ENCODE assay signal across 8 mouse cellular contexts in the genomic region with DNA sequence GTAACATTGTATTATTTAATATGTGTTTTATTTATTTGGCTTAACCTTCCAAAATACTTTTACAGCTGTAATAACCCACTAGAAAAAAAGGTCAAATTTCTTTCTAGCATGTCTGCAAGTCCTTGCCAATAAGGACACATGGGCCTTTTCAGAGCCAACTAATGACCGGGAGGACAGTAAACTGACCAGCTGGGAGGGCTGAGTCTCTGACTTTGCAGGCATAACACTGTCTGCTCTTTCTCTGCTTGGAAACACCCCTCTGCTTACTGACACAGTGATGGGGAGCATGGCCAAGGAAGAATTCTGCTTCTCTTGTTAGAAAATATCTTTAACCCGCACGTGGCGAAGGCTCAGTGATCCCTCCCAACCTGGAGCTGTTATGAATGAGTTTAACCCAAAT. TPM values are rescaled to one million over a fixed set of nuclear protein-coding genes. Genes with fewer than 3 reads are reported as not detected.
DNase-seq lines count a peak whose midpoint lies in the region; ATAC-seq lines count a peak whose summit lies in the region.

No protein-coding gene starts in this region.

- peak overlapping the region; percentile 49 for H3K4me3 ChIP-seq in embryonic facial prominence, embryonic 11.5 days (ENCODE audit: low read depth, low read length)
- H3K4me3 ChIP-seq in heart, embryonic 11.5 days (ENCODE audit: low read depth, low read length), result no peak overlapping the region
- peak overlapping the region; percentile 80 for H3K4me3 ChIP-seq in kidney, embryonic 15.5 days (replicated peaks)
- peak overlapping the region; percentile 73; the same call in 1 of the 2 replicates for H3K4me3 ChIP-seq in midbrain, embryonic 13.5 days (replicated peaks)

- H3K27me3 ChIP-seq in embryonic facial prominence, embryonic 11.5 days (ENCODE audit: control insufficient read depth, insufficient read depth, low read length), result no peaks in the 10 kb centered on the region
- H3K27me3 ChIP-seq in heart, embryonic 11.5 days (ENCODE audit: control insufficient read depth, insufficient read depth, low read length), result no peaks in the 10 kb centered on the region
- no peaks in the 10 kb centered on the region for H3K27me3 ChIP-seq in kidney, embryonic 15.5 days
- no peaks in the 10 kb centered on the region for H3K27me3 ChIP-seq in midbrain, embryonic 13.5 days

- H3K4me1 ChIP-seq in embryonic facial prominence, embryonic 11.5 days (ENCODE audit: control insufficient read depth, insufficient read depth, low read length), result no peaks in the 10 kb centered on the region
- H3K4me1 ChIP-seq in heart, embryonic 11.5 days (ENCODE audit: control insufficient read depth, insufficient read depth, low read length), result no peaks in the 10 kb centered on the region
- H3K4me1 ChIP-seq in kidney, embryonic 15.5 days, result peaks cover 10% of the 10 kb centered on the region
- H3K4me1 ChIP-seq in midbrain, embryonic 13.5 days (replicated peaks), result peaks cover 10% of the 10 kb centered on the region

- peak; percentile 16 for DNase-seq in cerebellum, adult 11 months
- no peak for DNase-seq in embryonic facial prominence, embryonic 11.5 days (ENCODE audit: low spot score)
- no peak for DNase-seq in spleen, postnatal 14 days (ENCODE audit: low spot score in 2 of 2)
- DNase-seq in natural killer cell, adult 2 months (ENCODE audit: low spot score in 2 of 2), result no peak
- no peak for DNase-seq in frontal cortex, postnatal 36 days (ENCODE audit: low spot score in 2 of 2)

- ATAC-seq in embryonic facial prominence, embryonic 11.5 days (replicated peaks; ENCODE audit: insufficient number of reproducible peaks, low FRiP score, low TSS enrichment, low read depth), result no peak
- no peak for ATAC-seq in heart, embryonic 11.5 days (replicated peaks; ENCODE audit: insufficient number of reproducible peaks, low FRiP score, low TSS enrichment)
- ATAC-seq in kidney, embryonic 15.5 days (replicated peaks; ENCODE audit: low FRiP score), result 0 out of 2 replicates have a peak, but pooled peaks have one; percentile 27
- ATAC-seq in midbrain, embryonic 13.5 days, result no peak

- no peak overlapping the region for H3K9ac ChIP-seq in embryonic facial prominence, embryonic 11.5 days (replicated peaks; ENCODE audit: low read length)
- no peak overlapping the region for H3K9ac ChIP-seq in heart, embryonic 11.5 days (ENCODE audit: low read depth, low read length)
- no peak overlapping the region for H3K9ac ChIP-seq in kidney, embryonic 15.5 days
- H3K9ac ChIP-seq in midbrain, embryonic 13.5 days (replicated peaks), result no peak overlapping the region

- 62% methylated on average over 4 of the region's 4 CpGs for WGBS in embryonic facial prominence, embryonic 11.5 days
- 81% methylated on average over 4 of the region's 4 CpGs for WGBS in heart, embryonic 11.5 days (ENCODE audit: insufficient replicate concordance)
- 55% methylated on average over 4 of the region's 4 CpGs for WGBS in kidney, embryonic 15.5 days
- WGBS in midbrain, embryonic 13.5 days, result 75% methylated on average over 4 of the region's 4 CpGs

- peak overlapping the region; percentile 53 for H3K4me2 ChIP-seq in embryonic facial prominence, embryonic 11.5 days (ENCODE audit: low read depth, low read length)
- H3K4me2 ChIP-seq in heart, embryonic 11.5 days, result peak overlapping the region; percentile 77
- peak overlapping the region; percentile 64 for H3K4me2 ChIP-seq in kidney, embryonic 15.5 days
- peak overlapping the region; percentile 67 for H3K4me2 ChIP-seq in midbrain, embryonic 13.5 days (replicated peaks)

- H3K27ac ChIP-seq in embryonic facial prominence, embryonic 11.5 days (replicated peaks; ENCODE audit: low read depth, low read length), result no peak overlapping the region
- H3K27ac ChIP-seq in heart, embryonic 11.5 days (ENCODE audit: low read depth, low read length), result no peak overlapping the region
- no peak overlapping the region for H3K27ac ChIP-seq in kidney, embryonic 15.5 days
- H3K27ac ChIP-seq in midbrain, embryonic 13.5 days, result no peak overlapping the region

- H3K36me3 ChIP-seq in embryonic facial prominence, embryonic 11.5 days (replicated peaks; ENCODE audit: control insufficient read depth, insufficient read depth, low read depth, low read length), result no peaks in the 10 kb centered on the region
- H3K36me3 ChIP-seq in heart, embryonic 11.5 days (ENCODE audit: control insufficient read depth, insufficient read depth, low read length), result no peaks in the 10 kb centered on the region
- 0 out of 2 replicates have a peak, but pooled peaks cover 6% of the 10 kb centered on the region for H3K36me3 ChIP-seq in kidney, embryonic 15.5 days
- no peaks in the 10 kb centered on the region for H3K36me3 ChIP-seq in midbrain, embryonic 13.5 days

- no peaks in the 10 kb centered on the region for H3K9me3 ChIP-seq in embryonic facial prominence, embryonic 11.5 days (replicated peaks; ENCODE audit: control insufficient read depth, low read length)
- no peaks in the 10 kb centered on the region for H3K9me3 ChIP-seq in heart, embryonic 11.5 days (replicated peaks; ENCODE audit: control insufficient read depth, low read length)
- H3K9me3 ChIP-seq in kidney, embryonic 15.5 days (replicated peaks), result no peaks in the 10 kb centered on the region
- H3K9me3 ChIP-seq in midbrain, embryonic 13.5 days, result no peaks in the 10 kb centered on the region

RNA-seq across cellular contexts. Expression of gene Igsf10, which starts 1.2 kb away (rescaled TPM):
- 8.7 and 9.2 TPM in 2 replicates for polyA plus RNA-seq in embryonic facial prominence, embryonic 11.5 days (2014; fragmentation: Nextera tagmentation; extraction: Ambion mirVana)
- polyA plus RNA-seq in heart, embryonic 11.5 days (2014; fragmentation: Nextera tagmentation; extraction: Ambion mirVana), result 1.8 and 2.6 TPM in 2 replicates
- 3.8 and 4.1 TPM in 2 replicates for polyA plus RNA-seq in kidney, embryonic 15.5 days (2015; fragmentation: Nextera tagmentation; extraction: Ambion mirVana)
- polyA plus RNA-seq in midbrain, embryonic 13.5 days (2015; fragmentation: Nextera tagmentation; extraction: Ambion mirVana), result 2.1 and 2.5 TPM in 2 replicates
